Mouse (Mus musculus) cerebellum, postnatal 36 days (tissue): ENCODE data around the gene Zfp68.
"Not testable (repeated sequence)": the region's sequence is repeated elsewhere in the genome, so short reads cannot be mapped to it uniquely, and the experiment has no call there.

Source experiments
- DNase-seq, 2 experiments: peaks; one replicate each; pipeline ENCODE4 v3.0.0; 2021 to 2022; ENCODE audit warnings: mixed read lengths in 2 of 2

Gene Zfp68

DNA sequence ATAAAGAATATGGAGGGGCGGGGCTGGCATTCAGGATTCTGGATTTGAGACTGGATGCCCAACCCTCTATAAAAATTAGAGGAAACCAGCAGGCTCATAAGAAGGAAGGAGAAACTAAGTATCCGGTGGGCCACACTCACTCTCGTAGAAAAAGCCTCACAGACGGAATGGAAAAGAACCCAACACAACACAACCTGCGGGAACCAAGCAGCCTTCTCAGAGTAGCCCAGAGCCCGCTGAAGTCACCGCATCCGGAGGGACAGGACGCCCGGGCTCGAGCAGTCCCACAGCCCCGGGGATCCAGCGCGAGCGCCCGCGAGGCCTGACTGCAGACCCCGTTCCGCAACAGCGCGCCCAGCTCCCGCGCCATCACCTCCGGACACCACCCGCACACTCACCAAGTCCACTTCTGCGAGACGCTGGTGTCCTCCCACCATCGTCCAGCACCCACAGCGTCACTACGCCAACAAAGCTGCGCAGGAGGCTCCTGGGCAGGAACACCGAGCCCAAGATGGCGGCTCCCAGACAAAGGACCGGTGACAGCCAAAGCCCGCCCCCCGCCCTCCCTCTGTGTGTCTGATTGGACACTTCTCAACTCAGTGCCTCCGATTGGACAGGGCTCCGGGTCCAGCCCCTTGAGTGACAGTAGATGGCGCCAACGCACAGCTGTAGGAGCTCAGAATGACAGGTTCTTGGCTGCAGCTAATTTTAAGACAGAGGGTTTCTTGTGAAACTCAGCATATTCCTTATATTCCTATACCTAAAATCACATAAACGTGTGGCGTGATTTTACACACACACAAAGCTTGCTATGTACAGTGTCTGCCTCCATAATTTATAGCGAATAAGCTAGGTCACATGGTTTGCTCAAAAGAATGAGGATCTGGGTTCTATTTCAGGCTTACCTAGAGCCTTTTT, at the start of gene Zfp68:
Zfp68 (minus strand) TSS at position 551 of the 918 bp plus-strand sequence.
- DNase-seq, result peak; percentile 91 to 92

DNA sequence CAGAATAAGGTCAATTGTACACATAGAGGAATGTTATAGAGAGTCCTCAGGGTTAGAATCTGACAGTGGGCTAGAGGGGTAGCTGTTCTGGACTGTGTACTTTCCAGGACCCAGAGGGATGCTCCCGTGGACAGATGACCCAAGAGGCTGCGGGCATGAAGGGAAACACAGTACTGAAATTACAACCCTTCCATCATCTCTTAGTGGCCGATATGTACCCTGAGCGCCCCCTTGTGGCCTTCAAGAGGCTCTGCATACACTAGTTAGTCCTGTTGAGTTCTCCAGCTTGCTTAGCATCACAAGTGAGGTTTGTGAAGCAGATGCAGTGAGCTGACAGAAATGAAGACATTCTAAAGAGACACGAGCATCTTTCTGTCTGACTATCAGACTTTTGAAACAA, 39.4 kb upstream of the Zfp68 start:
- peak; percentile 43 to 55 for DNase-seq

DNA sequence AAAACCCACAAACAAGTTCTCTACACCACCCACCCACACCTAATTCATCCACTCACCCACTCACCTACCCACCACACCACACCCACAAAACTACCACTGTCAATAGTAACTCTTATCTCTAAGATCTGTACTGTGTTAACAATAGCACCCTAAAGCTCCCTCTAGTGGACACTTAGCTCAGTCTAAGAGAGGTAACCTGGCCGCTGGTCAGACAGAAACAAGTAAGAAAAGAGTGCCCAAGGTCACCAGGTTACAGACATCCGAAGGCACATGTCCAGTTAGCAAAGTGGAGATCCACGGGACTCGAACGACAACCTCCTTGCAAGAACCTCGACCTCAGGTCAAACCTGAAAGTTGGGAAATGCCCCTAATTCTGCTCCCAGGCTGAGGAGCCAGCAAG, 38.3 kb upstream of the Zfp68 start:
- DNase-seq, result peak; percentile 4 to 40

DNA sequence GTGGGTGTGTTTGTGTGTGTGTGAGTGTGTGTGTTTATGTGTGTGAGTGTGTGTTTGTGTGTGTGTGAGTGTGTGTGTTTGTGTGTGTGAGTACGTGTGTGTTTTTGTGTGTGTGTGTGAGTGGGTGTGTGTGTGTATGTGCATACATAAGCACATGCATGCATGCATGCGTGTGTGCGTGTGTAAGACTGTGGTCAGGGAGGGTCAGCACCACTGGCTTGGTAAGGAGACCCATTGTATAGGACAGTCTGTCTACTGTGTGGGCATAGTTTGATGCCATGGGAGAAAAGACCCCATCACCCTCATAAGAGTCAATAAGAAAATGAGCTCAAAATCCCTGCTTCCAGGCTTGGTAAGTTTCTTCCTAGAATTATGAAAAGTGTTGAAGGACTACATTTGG, 37.8 kb upstream of the Zfp68 start:
- DNase-seq, result no peak

DNA sequence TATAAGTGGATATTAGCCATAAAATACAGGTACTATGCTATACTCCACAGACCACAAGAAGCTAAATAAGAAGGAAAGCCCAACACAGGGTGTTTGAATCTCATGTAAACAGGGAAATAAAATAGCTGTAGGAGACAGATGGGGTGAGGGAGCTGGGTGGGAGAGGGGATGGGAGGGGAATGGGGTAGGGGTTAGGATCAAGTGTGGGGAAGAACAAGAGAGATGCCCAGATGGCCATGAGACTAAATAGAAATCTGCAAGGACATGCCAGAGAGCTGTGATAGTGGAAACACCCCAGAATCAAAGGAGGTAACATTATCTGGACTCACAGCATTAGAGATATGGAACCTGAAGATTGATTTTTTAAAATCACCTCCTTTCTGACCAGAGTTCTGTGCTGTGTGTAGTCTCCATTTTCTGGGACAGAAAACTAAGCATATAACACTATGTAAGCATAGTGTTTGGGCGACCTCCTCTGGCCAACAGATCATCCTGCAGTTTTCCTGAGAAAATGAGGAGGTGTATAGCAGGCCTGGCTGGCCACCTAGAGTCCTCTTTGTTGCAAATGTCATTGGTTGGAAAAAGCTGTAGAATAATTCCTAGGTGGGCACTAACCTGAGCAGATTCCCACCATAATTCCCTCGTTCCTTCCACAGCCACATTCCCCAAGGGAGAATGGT, 37.1 kb upstream of the Zfp68 start:
- peak; percentile 38 to 64 for DNase-seq

DNA sequence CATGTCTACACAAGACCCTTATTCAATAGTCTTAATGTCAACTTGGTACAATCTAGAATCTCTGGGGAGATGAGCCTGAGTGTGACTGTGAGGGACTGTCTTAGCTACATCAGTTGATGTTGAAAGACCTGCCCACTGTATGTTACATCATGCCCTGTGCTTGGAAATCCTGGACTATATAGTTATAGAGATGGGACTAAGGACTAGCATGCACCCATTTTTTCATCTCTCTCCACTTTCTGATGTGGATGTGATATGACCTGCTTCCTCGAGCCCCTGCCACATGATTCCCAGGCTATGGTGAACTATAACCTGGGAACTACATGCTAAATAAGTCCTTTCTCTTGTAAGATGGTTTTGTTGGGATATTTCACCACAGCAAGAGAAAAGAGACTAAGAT, 33.4 kb upstream of the Zfp68 start:
- no peak for DNase-seq

DNA sequence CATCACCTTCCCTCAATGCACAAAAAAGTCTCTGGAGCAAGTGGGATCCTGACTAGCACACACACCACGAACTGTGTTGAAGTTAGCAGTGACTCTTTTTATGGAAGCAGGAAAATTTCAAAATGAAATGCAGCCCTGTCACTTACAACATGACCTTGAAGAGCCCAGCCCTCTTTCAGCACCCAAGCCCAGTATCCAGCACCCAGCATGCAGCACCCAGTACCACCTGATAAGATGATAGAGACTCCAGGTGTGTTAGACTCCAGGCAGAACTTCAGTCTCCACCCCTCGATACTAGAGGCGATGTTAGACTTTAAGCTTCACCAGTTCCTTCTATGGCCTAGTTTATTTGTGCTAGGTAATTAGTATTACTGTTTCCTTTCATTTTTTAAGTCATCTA, 22.2 kb upstream of the Zfp68 start:
- no peak for DNase-seq

DNA sequence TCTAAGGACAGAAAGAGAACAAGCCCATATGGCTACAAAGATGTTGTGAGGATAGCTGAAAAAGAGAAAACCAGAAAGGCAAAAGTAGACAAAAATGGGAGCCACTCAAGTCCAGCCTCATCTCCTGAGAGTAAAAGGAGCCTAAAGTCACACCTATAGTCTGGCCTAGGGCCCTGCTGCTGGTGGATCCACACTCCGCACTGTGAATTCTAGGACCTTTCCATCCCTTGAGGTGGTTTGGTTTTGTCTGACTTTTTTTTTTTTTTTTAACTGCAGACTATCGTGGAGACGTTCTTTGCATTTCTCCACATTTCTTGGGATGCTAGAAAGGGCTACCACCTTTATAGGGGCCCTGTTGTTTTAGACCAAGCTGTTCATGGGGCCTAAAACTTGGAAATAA, 21.5 kb upstream of the Zfp68 start:
- no peak for DNase-seq

DNA sequence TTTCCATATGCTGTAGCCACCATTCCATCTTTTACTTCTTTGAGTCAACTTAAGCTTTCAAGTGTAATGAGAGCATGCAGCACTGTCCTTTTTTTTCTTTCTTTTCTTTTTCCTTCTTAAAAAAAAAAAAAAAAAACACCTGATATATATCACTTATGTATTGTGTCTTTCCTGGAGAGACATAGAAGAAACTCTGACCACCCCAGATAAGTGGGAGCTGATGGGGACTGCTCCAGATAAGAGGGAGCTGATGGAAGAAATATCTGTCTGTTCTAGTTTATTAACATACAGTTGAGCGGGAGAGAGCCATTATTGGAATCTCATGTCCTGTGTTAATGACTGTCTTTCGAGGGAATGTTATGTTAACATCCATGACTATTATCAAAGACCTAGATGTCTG, 16.9 kb upstream of the Zfp68 start:
- no peak for DNase-seq

DNA sequence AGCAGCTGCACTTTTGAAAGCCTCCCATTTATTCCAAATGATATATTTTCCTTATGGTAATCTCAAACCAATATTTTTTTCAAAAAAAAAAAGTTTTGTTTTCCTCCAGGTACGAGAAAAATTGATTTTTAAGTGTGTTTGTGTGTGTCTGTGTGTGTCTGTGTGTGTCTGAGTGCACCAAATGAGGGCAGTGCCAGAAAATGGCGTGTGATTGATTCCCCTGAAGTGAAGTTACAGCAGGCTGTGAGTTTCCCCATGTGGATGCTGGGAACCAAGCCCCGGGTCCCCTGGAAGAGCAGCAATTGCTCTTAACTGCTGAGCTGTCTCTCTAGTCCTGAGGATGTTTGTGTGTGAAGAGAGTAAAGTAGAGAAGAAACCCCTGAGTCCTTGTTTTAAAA, 3.9 kb upstream of the Zfp68 start:
- no peak for DNase-seq

DNA sequence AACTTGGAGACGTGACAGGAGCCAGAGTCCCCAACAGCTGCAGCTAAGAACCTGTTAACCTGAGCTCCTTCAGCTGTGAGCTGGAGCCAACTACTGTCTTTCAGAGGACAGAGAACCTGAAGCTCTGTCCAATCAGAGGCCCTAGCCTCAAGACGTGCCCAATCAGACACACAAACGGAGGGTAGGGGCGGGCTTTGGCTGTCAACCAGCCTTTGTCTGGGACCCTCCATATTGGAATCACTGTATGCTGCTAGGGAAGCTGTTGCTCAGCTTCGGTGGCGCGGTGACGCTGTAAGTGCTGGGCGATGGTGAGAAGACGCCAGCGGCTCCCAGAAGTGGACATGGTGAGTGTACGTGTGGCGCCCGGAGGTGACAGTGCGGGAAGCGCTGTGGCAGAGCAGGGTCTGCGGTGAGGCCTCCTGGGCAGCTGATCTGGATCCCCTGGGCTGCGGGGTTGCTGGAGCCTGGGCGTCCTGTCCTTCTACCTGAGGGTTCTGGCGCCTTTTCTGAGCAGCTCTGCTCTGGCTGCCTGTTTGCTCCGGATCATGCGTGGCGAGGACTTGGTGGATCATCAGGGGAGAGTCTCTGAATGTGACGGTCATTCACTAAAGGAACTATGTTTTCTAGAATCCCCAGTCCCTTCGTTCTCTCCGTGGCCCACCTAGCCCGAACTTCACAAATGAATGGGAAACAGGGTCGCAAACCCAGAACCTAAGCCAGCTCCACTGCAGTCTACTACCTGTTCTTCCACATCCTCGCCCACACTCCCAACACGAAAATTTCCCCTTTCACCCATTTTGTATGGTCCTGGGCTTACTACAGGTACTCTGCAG, 3.3 kb upstream of the Zfp68 start, which contains the start of gene A430033K04Rik:
A430033K04Rik (plus strand) TSS at position 215 of the 833 bp plus-strand sequence.
- DNase-seq, result peak; percentile 93 to 95

DNA sequence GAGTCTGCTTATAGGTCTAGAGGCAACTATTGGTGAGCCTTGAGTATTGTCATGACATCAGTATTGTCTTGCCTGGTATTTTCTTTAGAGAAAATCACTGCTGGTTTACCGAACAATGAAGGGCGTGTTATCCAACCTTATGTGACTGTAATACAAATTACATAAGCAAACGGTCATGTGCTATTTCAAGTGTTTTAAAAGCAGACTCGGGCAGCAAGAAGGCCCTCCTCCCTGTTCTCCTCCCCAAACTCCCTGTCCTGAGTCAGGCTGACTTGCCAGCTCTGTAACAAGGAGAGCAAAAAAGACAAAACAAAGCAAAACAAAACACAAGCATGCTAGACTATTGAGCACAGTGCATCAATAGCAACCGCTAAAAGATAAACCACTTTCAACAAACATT, 1.3 kb upstream of the Zfp68 start:
- DNase-seq, result no peak

DNA sequence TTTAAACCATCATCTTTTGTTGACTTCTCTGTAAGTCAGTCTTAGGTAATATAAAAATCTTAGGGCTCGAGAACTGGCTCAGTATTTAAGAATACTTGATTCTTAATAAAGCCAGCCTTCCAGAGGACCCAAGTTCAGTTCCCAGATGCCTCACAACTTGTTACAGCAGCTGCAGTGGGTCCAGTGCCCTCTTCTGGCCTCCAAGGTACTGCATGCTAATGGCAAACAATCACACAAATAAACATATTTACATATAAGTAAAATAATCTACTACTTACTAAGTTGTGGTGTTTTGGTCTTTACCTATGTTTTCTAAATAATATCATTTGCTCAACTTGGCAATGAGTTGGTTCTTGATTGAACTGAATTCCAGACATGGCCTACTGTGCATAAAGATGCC, 1.2 kb downstream of the Zfp68 start:
- no peak for DNase-seq

DNA sequence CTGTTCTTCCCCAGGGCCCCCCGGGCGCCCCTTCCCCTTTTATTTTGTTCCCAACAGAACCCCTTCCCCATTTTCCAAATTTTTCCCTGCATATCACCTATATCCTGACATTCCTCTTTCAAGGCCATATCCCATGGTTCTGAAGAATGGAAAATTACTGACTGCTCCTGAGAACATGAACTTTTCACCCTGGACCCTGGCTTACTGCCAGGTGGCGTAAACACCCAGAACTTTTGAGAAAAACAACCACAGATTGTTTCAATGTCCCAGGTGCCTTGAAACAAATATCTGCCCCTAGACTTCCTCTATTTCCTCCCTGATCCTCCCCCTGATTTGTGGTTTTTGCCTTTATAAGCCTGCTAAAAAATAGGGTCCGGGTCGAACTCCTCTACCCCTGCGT, 32.2 kb downstream of the Zfp68 start:
- DNase-seq, result no peak

DNA sequence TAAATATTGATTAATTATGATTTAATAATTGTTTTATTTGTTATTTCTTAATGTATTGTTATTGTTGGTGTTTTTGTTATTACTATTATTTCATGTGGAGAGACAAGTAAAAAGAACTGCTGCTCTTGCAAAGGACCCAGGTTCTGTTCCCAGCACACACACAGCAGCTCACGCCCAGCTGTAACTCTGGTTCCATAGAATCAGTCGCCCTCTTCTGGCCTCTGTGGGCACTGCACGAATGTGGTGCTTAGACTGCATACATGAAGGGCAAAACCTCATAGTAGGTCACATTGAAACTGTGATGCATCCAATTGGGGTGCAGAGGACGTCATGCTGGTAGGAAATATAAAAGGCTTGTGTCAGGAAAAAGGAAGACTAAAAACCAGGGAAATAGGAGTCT, 47.9 kb downstream of the Zfp68 start:
- peak in 1 of 2 experiments; percentile 6 for DNase-seq

DNA sequence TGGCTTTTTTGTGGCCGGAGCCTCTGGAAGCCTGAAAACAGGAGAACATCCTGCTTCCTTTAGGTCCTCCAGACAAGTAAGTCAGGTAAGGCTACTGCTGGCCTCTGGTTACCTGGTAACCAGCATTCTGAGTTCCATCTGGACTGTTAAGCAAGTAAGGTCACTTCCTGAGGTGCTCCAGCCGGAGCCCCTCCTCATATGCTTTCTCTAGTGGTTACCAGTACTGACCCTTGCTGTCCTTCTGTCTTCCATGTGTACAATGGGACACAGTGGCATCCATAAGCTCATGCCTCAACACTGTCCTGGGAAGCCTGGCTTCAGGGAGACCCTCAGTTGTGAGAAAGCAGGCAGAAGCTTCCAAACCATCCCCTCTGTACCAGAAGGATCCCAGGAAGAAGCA, 54.9 kb downstream of the Zfp68 start, which contains the start of gene 1700123K08Rik:
1700123K08Rik (minus strand) TSS at position 101 of the 400 bp plus-strand sequence.
- DNase-seq, result not testable (repeated sequence)
